Mouse (Mus musculus) E14TG2a.4 (cell line): Measurements from ENCODE around the gene Olfr224.

ENCODE experiments used
- H3K27me3 ChIP-seq: 2 replicates; pipeline ENCODE4 v1.6.1; 2014; ENCODE audit warnings: low read length, control low read depth; ENCODE audit not compliant: insufficient read depth
- H3K36me3 ChIP-seq: 2 replicates; pipeline ENCODE4 v1.6.1; 2014; ENCODE audit warnings: low read length, control low read depth; ENCODE audit not compliant: insufficient read depth
- H3K4me1 ChIP-seq: replicated peaks from 2 replicates; pipeline ENCODE4 v1.6.1; 2014; ENCODE audit warnings: low read depth, low read length, control low read depth
- H3K4me3 ChIP-seq: replicated peaks from 2 replicates; pipeline ENCODE4 v1.5.1; 2014; ENCODE audit warnings: mild to moderate bottlenecking, low read length
- H3K9me3 ChIP-seq: 2 replicates; pipeline ENCODE4 v1.6.1; 2014; ENCODE audit warnings: low read length, control low read depth
- CTCF ChIP-seq: conservative IDR thresholded peaks from 2 replicates; pipeline ENCODE4 v1.5.1; 2014; ENCODE audit warnings: low read length
- NANOG ChIP-seq: IDR thresholded peaks from 2 replicates; pipeline ENCODE4 v1.6.1; 2014; ENCODE audit warnings: borderline replicate concordance, low read length, mixed read lengths
- POU5F1 ChIP-seq: IDR thresholded peaks from 2 replicates; pipeline ENCODE4 v1.6.1; 2014; ENCODE audit warnings: low read length, borderline replicate concordance

Gene Olfr224

GRCm38 (mm10) chr11:58604688-58605087 lies 34.3 kb upstream of the Olfr224 start:
- Histone ChIP-seq H3K9me3 (no peaks in the 10 kb centered on the region), H3K4me1 (peaks cover 32% of the 10 kb centered on the region), H3K36me3 (no peaks in the 10 kb centered on the region), H3K4me3 (no peak overlapping the region), H3K27me3 (no peaks in the 10 kb centered on the region)
- TF ChIP-seq NANOG (no peak), CTCF (no peak), POU5F1 (no peak)

GRCm38 (mm10) chr11:58602800-58603560 lies 32.6 kb upstream of the Olfr224 start:
- no peaks in the 10 kb centered on the region for H3K36me3 ChIP-seq
- H3K27me3 ChIP-seq: no peaks in the 10 kb centered on the region
- TF ChIP-seq POU5F1: no peak
- TF ChIP-seq NANOG: peak; percentile 35; the same call in 1 of the 2 replicates
- no peak for TF ChIP-seq CTCF
- no peak overlapping the region for H3K4me3 ChIP-seq
- H3K9me3 ChIP-seq: no peaks in the 10 kb centered on the region
- peaks cover 32% of the 10 kb centered on the region for H3K4me1 ChIP-seq

GRCm38 (mm10) chr11:58602062-58602461 lies 31.7 kb upstream of the Olfr224 start:
- Histone ChIP-seq H3K27me3 (no peaks in the 10 kb centered on the region), H3K36me3 (no peaks in the 10 kb centered on the region), H3K4me1 (peaks cover 32% of the 10 kb centered on the region), H3K4me3 (no peak overlapping the region), H3K9me3 (no peaks in the 10 kb centered on the region)
- TF ChIP-seq POU5F1 (no peak), NANOG (no peak), CTCF (no peak)

GRCm38 (mm10) chr11:58597837-58598236 lies 27.5 kb upstream of the Olfr224 start:
- H3K9me3 ChIP-seq: no peaks in the 10 kb centered on the region
- TF ChIP-seq POU5F1 (no peak), CTCF (no peak), NANOG (no peak)

GRCm38 (mm10) chr11:58594814-58595213 lies 24.5 kb upstream of the Olfr224 start, which contains the start of gene Olfr324:
Gene Olfr324 (plus strand): TSS chr11:58595114.
- Histone ChIP-seq H3K36me3 (no peaks in the 10 kb centered on the region), H3K4me3 (no peak within 1 kb of the TSS), H3K9me3 (no peaks in the 10 kb centered on the region), H3K27me3 (no peaks in the 10 kb centered on the region), H3K4me1 (no peaks in the 10 kb centered on the region; the same call in 1 of the 2 replicates)
- no peak for TF ChIP-seq NANOG
- no peak for TF ChIP-seq CTCF
- TF ChIP-seq POU5F1: no peak

More at GRCm38 (mm10) chr11:58597837-58598236, 27.5 kb upstream of the Olfr224 start:
- Histone ChIP-seq H3K4me3 (no peak overlapping the region), H3K4me1 (peaks cover 20% of the 10 kb centered on the region), H3K36me3 (no peaks in the 10 kb centered on the region), H3K27me3 (no peaks in the 10 kb centered on the region)

GRCm38 (mm10) chr11:58588620-58589250 lies 18.4 kb upstream of the Olfr224 start:
- H3K36me3 ChIP-seq: no peaks in the 10 kb centered on the region
- peaks cover 9% of the 10 kb centered on the region; the same call in 1 of the 2 replicates for H3K9me3 ChIP-seq
- no peak overlapping the region for H3K4me3 ChIP-seq
- no peaks in the 10 kb centered on the region for H3K27me3 ChIP-seq
- H3K4me1 ChIP-seq: no peaks in the 10 kb centered on the region
- TF ChIP-seq CTCF (no peak), POU5F1 (no peak), NANOG (no peak)

- Histone ChIP-seq H3K27me3 (no peaks in the 10 kb centered on the region), H3K36me3 (no peaks in the 10 kb centered on the region), H3K9me3 (peaks cover 9% of the 10 kb centered on the region; the same call in 1 of the 2 replicates), H3K4me1 (no peaks in the 10 kb centered on the region), H3K4me3 (no peak overlapping the region)
- TF ChIP-seq CTCF: peak; percentile 83
- no peak for TF ChIP-seq NANOG
Measured at GRCm38 (mm10) chr11:58587898-58588348, 17.6 kb upstream of the Olfr224 start.

GRCm38 (mm10) chr11:58578636-58579035 lies 8.3 kb upstream of the Olfr224 start:
- H3K4me1 ChIP-seq: no peaks in the 10 kb centered on the region
- H3K36me3 ChIP-seq: no peaks in the 10 kb centered on the region
- no peak overlapping the region for H3K4me3 ChIP-seq
- no peak for TF ChIP-seq CTCF
- TF ChIP-seq POU5F1: no peak
- TF ChIP-seq NANOG: no peak
- no peaks in the 10 kb centered on the region for H3K9me3 ChIP-seq
- H3K27me3 ChIP-seq: no peaks in the 10 kb centered on the region
